Mouse (Mus musculus): Measurements from ENCODE around the gene Hnrnpd.

The Hnrnpd gene

GRCm38 (mm10) chr5:99959236-99959936 lies 19.4 kb downstream of the Hnrnpd start:
- no peak for DNase-seq

GRCm38 (mm10) chr5:99958666-99959065 lies 20.1 kb downstream of the Hnrnpd start:
- no peak for DNase-seq

- DNase-seq, result no peak
Observed at GRCm38 (mm10) chr5:99953883-99954282, 24.9 kb downstream of the Hnrnpd start.

GRCm38 (mm10) chr5:99952513-99952912 lies 26.2 kb downstream of the Hnrnpd start:
- DNase-seq, result no peak

- DNase-seq, result peak; percentile 17
Observed at GRCm38 (mm10) chr5:99941776-99942502, 36.8 kb downstream of the Hnrnpd start.

GRCm38 (mm10) chr5:99941273-99941672 lies 37.5 kb downstream of the Hnrnpd start:
- no peak for DNase-seq

GRCm38 (mm10) chr5:99939440-99939839 lies 39.3 kb downstream of the Hnrnpd start:
- no peak for DNase-seq

GRCm38 (mm10) chr5:99931910-99932309 lies 46.8 kb downstream of the Hnrnpd start:
- DNase-seq, result no peak

GRCm38 (mm10) chr5:99927951-99928350 lies 50.8 kb downstream of the Hnrnpd start:
- peak; percentile 67 for DNase-seq

- no peak for DNase-seq
Observed at GRCm38 (mm10) chr5:99922033-99922432, 56.7 kb downstream of the Hnrnpd start.

GRCm38 (mm10) chr5:99915494-99915893 lies 63.2 kb downstream of the Hnrnpd start:
- DNase-seq, result no peak

- DNase-seq, result peak; percentile 98
Observed at GRCm38 (mm10) chr5:99906181-99906956, 72.4 kb downstream of the Hnrnpd start, which contains the start of gene Vamp9. Vamp9 (plus strand) TSS chr5:99906254.

Data from kidney, postnatal 10 days (tissue).